In the genomic region with DNA sequence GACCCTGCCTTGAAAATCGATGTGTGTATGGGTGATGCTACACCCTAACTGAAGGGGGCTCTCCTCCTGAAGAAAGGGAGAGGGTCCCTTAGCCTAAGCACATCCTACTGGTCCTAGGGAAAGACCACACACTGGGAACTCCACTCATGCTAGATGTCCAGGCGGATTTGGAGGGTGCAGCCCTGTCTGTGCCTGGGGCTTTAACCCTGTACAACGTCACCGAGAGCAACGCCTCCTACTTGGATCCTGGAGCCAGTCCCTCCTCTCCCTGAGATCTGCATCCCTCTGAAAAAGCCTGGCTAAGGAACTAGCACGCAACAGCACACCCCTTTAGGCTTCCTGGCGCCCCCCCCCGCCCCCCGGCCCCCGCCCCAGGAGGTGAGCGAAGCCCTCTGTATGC, we compare ENCODE assay signal across 10 mouse cellular contexts. TPM values are rescaled to one million over a fixed set of nuclear protein-coding genes. Genes with fewer than 3 reads are reported as not detected.
DNase-seq lines count a peak whose midpoint lies in the region; ATAC-seq and TF ChIP-seq lines count a peak whose summit lies in the region.
"Had no signal": no experiment of that assay in that cellular context is flagged by ENCODE, and none has a peak within 500 bp of the region (broad histone marks: within the 10 kb centered on the region; RNA-seq: fewer than 3 reads in every experiment).

No protein-coding gene starts in this region.

- peak overlapping the region; percentile 68 for H3K4me2 ChIP-seq in heart, embryonic 16.5 days (ENCODE audit: low read depth, low read length)
- H3K4me2 ChIP-seq in limb, embryonic 13.5 days (replicated peaks): peak overlapping the region; percentile 77

- no peaks in the 10 kb centered on the region for H3K9me3 ChIP-seq in heart, embryonic 16.5 days (replicated peaks; ENCODE audit: control insufficient read depth, low read length)
- H3K9me3 ChIP-seq in limb, embryonic 13.5 days: no peaks in the 10 kb centered on the region

- no peak for TF ChIP-seq EP300 in heart, adult 2 months (IDR thresholded peaks at IDR 0.05; ENCODE audit: insufficient read depth, low read depth, low read length)

- H3K27me3 ChIP-seq in heart, embryonic 16.5 days (ENCODE audit: control insufficient read depth, insufficient read depth, low read length): peaks cover 72% of the 10 kb centered on the region
- no peaks in the 10 kb centered on the region for H3K27me3 ChIP-seq in heart, adult 2 months (ENCODE audit: control insufficient read depth, insufficient read depth, low read length)
- peaks cover 100% of the 10 kb centered on the region for H3K27me3 ChIP-seq in limb, embryonic 13.5 days

- no peak for TF ChIP-seq CTCF in heart, adult 2 months (IDR thresholded peaks at IDR 0.05)

- WGBS in heart, embryonic 16.5 days: 15% methylated on average over 10 of the region's 11 CpGs
- WGBS in heart, adult 2 months: 11% methylated on average over 11 of the region's 11 CpGs
- WGBS in limb, embryonic 13.5 days: 5% methylated on average over 10 of the region's 11 CpGs

- no peak for ATAC-seq in heart, embryonic 16.5 days (replicated peaks; ENCODE audit: extremely low read depth, insufficient read depth, low FRiP score)
- ATAC-seq in limb, embryonic 13.5 days (ENCODE audit: low FRiP score, low read depth): no peak

- H3K4me3 ChIP-seq in heart, embryonic 16.5 days (ENCODE audit: low read length): peak overlapping the region; percentile 47; the same call in 1 of the 2 replicates
- no peak overlapping the region for H3K4me3 ChIP-seq in heart, adult 2 months
- peak overlapping the region; percentile 49; the same call in 1 of the 2 replicates for H3K4me3 ChIP-seq in limb, embryonic 13.5 days

- H3K9ac ChIP-seq in heart, embryonic 16.5 days (ENCODE audit: low read length): peak overlapping the region; percentile 63
- H3K9ac ChIP-seq in heart, adult 2 months (ENCODE audit: low read depth, low read length): no peak overlapping the region
- no peak overlapping the region for H3K9ac ChIP-seq in limb, embryonic 13.5 days

- H3K79me2 ChIP-seq in heart, adult 2 months (replicated peaks; ENCODE audit: control insufficient read depth, insufficient read depth, low read length): no peaks in the 10 kb centered on the region

- peaks cover 9% of the 10 kb centered on the region for H3K4me1 ChIP-seq in heart, embryonic 16.5 days (ENCODE audit: control insufficient read depth, insufficient read depth, low read length)
- H3K4me1 ChIP-seq in heart, adult 2 months (ENCODE audit: control insufficient read depth, insufficient read depth, low read length): peaks cover 2% of the 10 kb centered on the region; the same call in 1 of the 2 replicates
- H3K4me1 ChIP-seq in limb, embryonic 13.5 days: peaks cover 31% of the 10 kb centered on the region

- intact Hi-C loops in heart, adult 2 months (cut with DNase I): no loop called here

- no peak for TF ChIP-seq POLR2A in heart, adult 2 months (IDR thresholded peaks at IDR 0.05; ENCODE audit: insufficient read depth, low read depth, low read length)

- no peak overlapping the region for H3K27ac ChIP-seq in heart, embryonic 16.5 days (ENCODE audit: low read length)
- no peak overlapping the region for H3K27ac ChIP-seq in heart, adult 2 months
- H3K27ac ChIP-seq in limb, embryonic 13.5 days: no peak overlapping the region
- H3K27ac ChIP-seq: macrophage had no signal

- no peak for DNase-seq in heart, adult 2 months
- DNase-seq in right cerebral cortex, postnatal 14 days: peak; percentile 6
- DNase-seq in right cerebral cortex, postnatal 36 days (ENCODE audit: low spot score in 2 of 2): no peak
- DNase-seq in urinary bladder, postnatal 14 days (ENCODE audit: low spot score): no peak
- no peak for DNase-seq in cerebellum, adult 8-10 months
- no peak for DNase-seq in lung, postnatal 25 days (ENCODE audit: low spot score)
- DNase-seq: thymus, postnatal 36 days had no signal

- no peaks in the 10 kb centered on the region for H3K36me3 ChIP-seq in heart, embryonic 16.5 days (ENCODE audit: control insufficient read depth, insufficient read depth)
- no peaks in the 10 kb centered on the region for H3K36me3 ChIP-seq in heart, adult 2 months (ENCODE audit: control insufficient read depth, insufficient read depth, low read length)
- no peaks in the 10 kb centered on the region for H3K36me3 ChIP-seq in limb, embryonic 13.5 days

RNA-seq across cellular contexts. Expression of gene Nol3, which starts 0.6 kb away (rescaled TPM):
- polyA plus RNA-seq in heart, embryonic 16.5 days (2015; fragmentation: Nextera tagmentation; extraction: Ambion mirVana): 5.2 and 5.8 TPM in 2 replicates
- 10 to 100 TPM; 19.7 to 23.0 TPM for total RNA-seq in heart, adult 2 months (2021)
- polyA plus RNA-seq in heart, adult 2 months (2012; rRNA removed): 17.3 and 19.1 TPM in 2 replicates
- 2.7 and 3.1 TPM in 2 replicates for polyA plus RNA-seq in limb, embryonic 13.5 days (2015; fragmentation: Nextera tagmentation; extraction: Ambion mirVana)

RNA-seq across cellular contexts. Expression of gene Hsf4, which starts 5.8 kb away (rescaled TPM):
- 0.27 and 0.29 TPM in 2 replicates for polyA plus RNA-seq in heart, embryonic 16.5 days (2015; fragmentation: Nextera tagmentation; extraction: Ambion mirVana)
- 1 to 10 TPM; 2.7 to 3.9 TPM for total RNA-seq in heart, adult 2 months (2021)
- polyA plus RNA-seq in heart, adult 2 months (2012; rRNA removed): 4.3 and 5.4 TPM in 2 replicates
- 0.11 and 0.19 TPM in 2 replicates for polyA plus RNA-seq in limb, embryonic 13.5 days (2015; fragmentation: Nextera tagmentation; extraction: Ambion mirVana)

RNA-seq across cellular contexts. Expression of gene Fbxl8, which starts 10.9 kb away (rescaled TPM):
- 4.5 and 5.0 TPM in 2 replicates for polyA plus RNA-seq in heart, embryonic 16.5 days (2015; fragmentation: Nextera tagmentation; extraction: Ambion mirVana)
- total RNA-seq in heart, adult 2 months (2021): 1 to 10 TPM; 1.8 to 2.5 TPM
- polyA plus RNA-seq in heart, adult 2 months (2012; rRNA removed): 3.6 and 4.1 TPM in 2 replicates
- polyA plus RNA-seq in limb, embryonic 13.5 days (2015; fragmentation: Nextera tagmentation; extraction: Ambion mirVana): 2.6 and 2.8 TPM in 2 replicates

RNA-seq across cellular contexts. Expression of gene Tradd, which starts 11.0 kb away (rescaled TPM):
- polyA plus RNA-seq in heart, embryonic 16.5 days (2015; fragmentation: Nextera tagmentation; extraction: Ambion mirVana): 20.3 and 25.4 TPM in 2 replicates
- total RNA-seq in heart, adult 2 months (2021): 1 to 10 TPM; 3.9 to 4.9 TPM
- polyA plus RNA-seq in heart, adult 2 months (2012; rRNA removed): 4.3 and 4.6 TPM in 2 replicates
- polyA plus RNA-seq in limb, embryonic 13.5 days (2015; fragmentation: Nextera tagmentation; extraction: Ambion mirVana): 20.1 and 23.2 TPM in 2 replicates

RNA-seq across cellular contexts. Expression of gene 4931428F04Rik, which starts 14.3 kb away (rescaled TPM):
- 5.4 and 6.7 TPM in 2 replicates for polyA plus RNA-seq in heart, embryonic 16.5 days (2015; fragmentation: Nextera tagmentation; extraction: Ambion mirVana)
- 1 to 10 TPM; 1.1 to 1.2 TPM for total RNA-seq in heart, adult 2 months (2021)
- 2.1 and 3.5 TPM in 2 replicates for polyA plus RNA-seq in heart, adult 2 months (2012; rRNA removed)
- polyA plus RNA-seq in limb, embryonic 13.5 days (2015; fragmentation: Nextera tagmentation; extraction: Ambion mirVana): 16.3 TPM in 2 replicates
